Mouse (Mus musculus) adrenal gland, postnatal 14 days (tissue): Measurements from ENCODE around the gene Jchain. TPM values are rescaled to one million over a fixed set of nuclear protein-coding genes. Genes with fewer than 3 reads are reported as not detected.

Source experiments
- DNase-seq: peaks from one replicate; pipeline ENCODE4 v3.0.0; 2021; ENCODE audit warnings: mixed read lengths
- total RNA-seq: library from RNA; stranded (reverse); gene quantifications from 2 replicates; pipeline ENCODE4 v1.2.3, GENCODE M21; 2021

Gene Jchain
- total RNA-seq, 1 experiment from 2014 or later: 1.5 TPM

GRCm38 (mm10) chr5:88530908-88531307 is 3.2 kb upstream of the Jchain start:
- DNase-seq: no peak

GRCm38 (mm10) chr5:88519232-88519631 is 8.5 kb downstream of the Jchain start:
- peak; percentile 55 for DNase-seq

GRCm38 (mm10) chr5:88508990-88509389 is 18.7 kb downstream of the Jchain start:
- DNase-seq: no peak

- no peak for DNase-seq
Measured at GRCm38 (mm10) chr5:88508555-88508954, 19.1 kb downstream of the Jchain start.

- no peak for DNase-seq
Measured at GRCm38 (mm10) chr5:88499781-88500180, 27.9 kb downstream of the Jchain start.

GRCm38 (mm10) chr5:88491111-88491510 is 36.6 kb downstream of the Jchain start:
- DNase-seq: no peak

GRCm38 (mm10) chr5:88489004-88489403 is 38.7 kb downstream of the Jchain start:
- DNase-seq: no peak

- DNase-seq: no peak
Measured at GRCm38 (mm10) chr5:88487675-88488074, 40.0 kb downstream of the Jchain start, which contains the start of gene Enam. Enam (plus strand) TSS chr5:88487975.

Other genes starting within 250 kb of the Jchain start
- not detected in 2 replicates for gene Prol1, start 210.6 kb downstream of the Jchain start, total RNA-seq
- not detected in 2 replicates for gene Amtn, start 151.8 kb downstream of the Jchain start, total RNA-seq
- gene Ambn, start 71.9 kb downstream of the Jchain start, total RNA-seq: not detected in 2 replicates
- gene Enam, start 39.9 kb downstream of the Jchain start, total RNA-seq: not detected in 2 replicates
- 34.8 and 43.2 TPM in 2 replicates for gene Utp3, start 26.6 kb upstream of the Jchain start, total RNA-seq
- 24.2 and 30.6 TPM in 2 replicates for gene Rufy3, start 37.1 kb upstream of the Jchain start, total RNA-seq
- 151 and 153 TPM in 2 replicates for gene Grsf1, start 148.3 kb upstream of the Jchain start, total RNA-seq
- gene Mob1b, start 193.0 kb upstream of the Jchain start, total RNA-seq: 32.4 and 36.4 TPM in 2 replicates
- gene Dck, start 237.1 kb upstream of the Jchain start, total RNA-seq: 8.3 and 8.5 TPM in 2 replicates